Mouse (Mus musculus) forelimb bud, embryonic 11.5 days (tissue): ENCODE results near the gene Gabbr2.

Experiments used
- DNase-seq: peaks from one replicate; pipeline ENCODE4 v3.0.0-alpha.2; 2012; ENCODE audit warnings: low read depth, low spot score

The Gabbr2 gene

DNA sequence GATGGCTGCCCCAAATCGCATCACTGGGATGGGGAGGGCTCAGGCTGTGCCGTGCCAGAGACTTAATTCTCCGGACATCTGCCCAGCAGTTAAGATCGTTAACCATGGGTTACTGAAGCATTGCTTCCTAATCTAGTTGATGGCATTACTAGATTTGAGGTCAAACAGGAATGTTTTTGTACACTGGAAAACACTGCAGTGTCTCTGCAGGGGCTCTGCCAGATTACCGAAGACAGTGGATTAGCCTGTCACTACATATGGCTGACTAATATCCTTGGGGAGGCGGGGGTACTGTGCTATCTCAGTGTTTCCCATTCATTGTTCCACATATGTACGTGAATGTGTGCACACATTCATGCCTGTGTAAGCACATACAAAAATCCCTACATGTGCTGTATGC, 225.3 kb downstream of the Gabbr2 start:
- no peak for DNase-seq

DNA sequence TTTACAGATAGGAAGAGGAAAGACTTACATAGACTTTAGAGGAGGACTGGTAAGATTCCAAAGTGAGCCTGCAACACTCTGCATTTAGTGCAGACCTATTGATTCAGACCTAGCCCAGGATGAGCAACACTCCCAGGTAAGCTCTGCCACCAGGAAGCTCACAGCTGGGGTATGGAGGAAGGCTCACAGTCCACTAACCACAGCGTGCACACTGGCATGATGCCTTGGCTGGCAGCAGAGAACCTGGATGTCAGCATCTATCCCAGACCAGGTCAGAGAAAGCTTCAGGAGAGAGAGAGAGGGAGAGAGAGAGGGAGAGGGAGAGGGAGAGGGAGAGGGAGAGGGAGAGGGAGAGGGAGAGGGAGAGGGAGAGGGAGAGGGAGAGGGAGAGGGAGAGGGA, 231.8 kb downstream of the Gabbr2 start:
- DNase-seq: no peak

DNA sequence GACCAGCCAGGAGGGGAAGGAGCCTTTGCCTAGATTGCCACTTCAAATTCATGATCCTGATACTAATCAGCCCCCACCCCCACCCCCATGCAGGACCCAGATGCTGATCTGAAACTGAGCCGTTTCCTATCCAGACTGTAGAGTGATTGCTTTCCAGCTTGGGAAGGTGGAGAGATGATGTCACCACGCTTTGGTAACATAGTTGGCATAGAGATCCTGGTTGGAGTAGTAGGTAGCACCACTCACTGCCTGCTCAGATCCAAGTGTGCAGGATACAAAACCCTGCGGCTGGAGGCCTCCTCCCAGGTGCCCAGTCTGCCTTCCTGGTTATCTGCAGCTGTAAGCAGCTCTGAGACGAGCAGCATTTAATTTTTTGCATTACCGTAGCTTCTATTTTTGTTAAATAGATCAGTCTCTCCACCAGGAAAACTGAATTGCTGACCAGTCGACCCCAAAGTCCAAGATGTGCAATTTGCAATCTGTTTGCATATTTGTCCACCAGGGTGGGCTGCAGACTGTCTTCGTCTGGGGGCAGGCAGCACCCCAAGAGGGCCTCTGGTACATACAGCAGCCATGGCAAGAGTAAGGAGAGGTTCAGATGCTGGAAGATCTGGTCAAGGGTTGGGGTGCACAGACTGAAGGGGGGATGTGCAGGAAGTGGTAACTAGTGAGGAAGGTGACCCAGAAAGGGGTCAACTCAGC, 233.2 kb downstream of the Gabbr2 start:
- no peak for DNase-seq

DNA sequence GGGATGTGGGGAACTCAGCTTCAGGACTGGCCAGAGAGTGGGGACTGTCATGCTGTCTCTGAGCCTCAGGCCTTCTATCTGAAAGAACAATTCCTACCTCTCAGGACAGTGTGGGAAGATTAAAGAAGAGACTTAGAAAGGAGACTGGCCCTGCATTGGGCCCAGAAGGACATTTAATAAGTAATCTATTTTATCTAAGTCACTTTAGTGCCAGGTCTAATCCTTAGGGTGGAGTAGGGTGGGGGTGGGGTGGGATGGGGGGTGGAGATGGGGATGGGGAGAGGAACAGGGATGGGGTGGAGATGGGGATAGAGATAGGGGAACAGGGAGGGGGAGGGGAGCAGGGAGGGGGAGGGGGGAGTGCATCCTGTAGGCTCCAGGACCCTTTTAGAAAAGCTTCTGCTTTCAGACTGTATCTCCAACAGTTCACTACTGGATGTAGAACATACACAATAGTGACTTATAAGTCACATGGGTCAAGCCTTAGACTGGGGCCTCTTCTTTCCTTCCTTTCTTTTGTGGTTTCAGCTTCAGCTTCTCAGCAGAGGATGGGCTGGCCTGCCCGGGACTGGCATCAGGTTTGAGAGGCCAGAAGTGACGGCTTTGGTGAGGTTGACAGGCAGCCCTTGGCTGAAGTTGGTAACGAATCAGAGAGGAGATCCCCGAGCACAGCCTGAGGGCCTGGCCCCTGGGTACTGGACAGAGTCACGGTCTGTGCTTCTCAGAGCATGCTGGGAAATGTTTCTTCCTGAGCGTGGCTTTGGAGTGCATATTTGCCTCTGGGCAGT, 237.1 kb downstream of the Gabbr2 start:
- DNase-seq: no peak

DNA sequence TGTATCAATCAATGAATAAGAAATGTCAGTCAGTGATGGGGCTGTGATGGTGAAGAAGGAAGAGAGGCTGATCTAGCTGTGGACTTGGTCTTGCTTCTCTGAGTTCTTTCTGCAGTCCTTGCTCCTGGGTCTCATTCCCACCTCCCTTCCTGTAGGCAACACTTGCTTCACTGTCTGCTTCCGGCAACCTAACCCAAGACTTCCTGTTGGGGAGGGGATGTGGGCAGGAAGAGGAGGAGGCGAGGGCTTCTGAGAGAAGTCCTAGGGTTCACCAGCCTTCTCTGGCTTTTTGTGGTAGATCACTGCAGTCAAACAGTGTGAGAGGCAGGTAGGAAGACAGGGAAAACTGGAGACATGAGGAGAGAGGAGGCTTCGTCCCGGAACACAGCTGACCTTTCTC, 239.4 kb downstream of the Gabbr2 start:
- DNase-seq: no peak

DNA sequence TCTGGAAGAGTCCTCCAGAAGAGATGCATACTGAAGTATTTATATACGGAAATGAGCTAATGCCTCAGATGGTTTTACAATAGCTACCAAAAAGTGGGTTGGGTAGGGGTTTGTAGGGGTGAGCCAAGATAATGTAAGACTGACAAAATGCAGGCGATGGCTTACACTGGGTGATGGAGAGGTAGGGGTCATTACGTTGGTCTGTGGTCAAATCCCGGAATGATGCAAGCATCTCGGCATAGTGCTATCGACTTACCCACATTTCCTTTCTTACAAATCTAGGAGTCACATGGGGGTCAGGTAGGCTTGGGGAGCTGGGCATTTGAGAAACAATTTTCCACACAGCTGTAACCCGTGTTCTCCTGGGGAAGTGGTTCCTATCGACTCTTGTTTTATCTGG, 242.7 kb downstream of the Gabbr2 start:
- DNase-seq: no peak

DNA sequence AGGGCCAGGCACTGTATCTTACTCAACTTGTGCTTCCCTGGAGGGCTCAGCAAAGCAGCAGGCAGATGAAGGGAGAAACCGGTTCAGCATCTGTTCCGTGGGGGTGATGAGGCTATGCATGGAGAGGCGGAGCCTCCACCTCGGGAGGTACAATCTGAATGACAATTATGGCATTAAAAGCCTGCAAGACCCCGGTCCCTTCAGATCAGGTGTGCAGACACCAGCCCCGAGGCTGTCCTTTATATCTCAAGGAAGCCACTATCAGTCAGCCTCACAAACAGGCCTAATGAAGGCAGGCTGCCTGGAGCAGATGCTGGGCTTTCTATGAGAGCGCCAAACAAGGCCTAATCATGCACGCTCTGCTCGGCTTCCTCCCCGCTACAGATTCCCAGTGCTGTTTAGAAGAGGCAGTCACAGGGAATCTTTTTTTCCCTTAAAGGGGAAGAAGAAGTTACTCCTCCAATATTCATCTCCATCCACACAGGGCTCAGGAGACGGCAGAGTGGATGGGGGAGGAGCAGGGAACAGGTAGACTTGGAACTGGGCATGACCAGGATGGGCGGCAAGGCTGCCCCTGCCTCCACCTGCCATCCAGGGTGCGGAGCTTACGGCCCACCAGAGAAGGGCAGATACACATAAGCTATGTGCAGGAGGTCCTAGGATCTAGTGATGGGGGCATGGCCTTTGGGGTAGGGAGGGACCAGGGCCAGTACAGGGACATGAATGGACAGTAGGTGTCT, 244.5 kb downstream of the Gabbr2 start:
- no peak for DNase-seq

DNA sequence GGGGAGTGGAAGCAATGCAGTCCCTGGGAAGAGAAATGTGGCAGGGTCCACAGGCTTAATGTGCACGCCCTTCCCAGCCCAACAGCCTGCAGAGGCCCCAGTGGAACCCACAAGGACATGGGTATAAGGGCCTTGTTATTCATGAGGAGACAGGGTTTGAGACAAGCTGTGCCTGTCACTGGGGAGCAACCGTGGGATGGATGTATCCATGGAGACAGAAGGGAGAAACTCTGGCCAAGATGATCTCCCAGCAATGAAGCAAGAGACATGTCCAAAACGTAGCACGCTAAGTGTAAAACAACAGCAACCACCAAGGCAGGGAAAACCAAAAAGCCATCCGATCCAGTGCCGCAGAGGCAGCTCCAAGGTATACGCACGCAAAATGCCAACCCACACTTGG, 246.1 kb downstream of the Gabbr2 start:
- DNase-seq: no peak

DNA sequence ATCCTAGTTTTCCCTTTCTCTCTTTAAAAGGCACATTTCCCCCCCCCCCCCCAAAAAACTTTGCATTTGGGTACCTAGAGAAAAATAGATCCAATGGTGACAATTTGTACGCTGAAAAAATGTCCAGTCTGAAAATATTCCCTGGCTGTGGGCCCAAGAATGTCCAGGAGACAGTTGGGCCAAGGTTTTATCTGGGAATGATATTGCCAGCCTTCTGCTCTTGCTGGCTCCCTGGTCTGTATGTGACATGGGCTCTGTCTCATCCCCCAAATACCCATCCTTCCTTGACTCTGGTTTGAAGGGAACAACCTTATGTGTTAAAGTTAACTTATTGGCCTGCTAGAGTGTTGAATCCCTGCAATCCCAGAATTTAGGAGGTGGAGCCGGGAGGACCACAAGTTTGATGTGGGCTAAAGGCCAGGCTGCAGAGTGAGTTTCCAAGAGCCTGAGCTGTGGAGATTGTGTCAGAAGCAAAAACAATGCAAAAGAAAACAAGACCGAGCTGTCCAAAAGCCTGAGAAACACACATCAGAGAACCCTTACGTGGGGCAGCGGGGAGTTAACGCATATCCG, 247.0 kb downstream of the Gabbr2 start:
- DNase-seq: no peak

DNA sequence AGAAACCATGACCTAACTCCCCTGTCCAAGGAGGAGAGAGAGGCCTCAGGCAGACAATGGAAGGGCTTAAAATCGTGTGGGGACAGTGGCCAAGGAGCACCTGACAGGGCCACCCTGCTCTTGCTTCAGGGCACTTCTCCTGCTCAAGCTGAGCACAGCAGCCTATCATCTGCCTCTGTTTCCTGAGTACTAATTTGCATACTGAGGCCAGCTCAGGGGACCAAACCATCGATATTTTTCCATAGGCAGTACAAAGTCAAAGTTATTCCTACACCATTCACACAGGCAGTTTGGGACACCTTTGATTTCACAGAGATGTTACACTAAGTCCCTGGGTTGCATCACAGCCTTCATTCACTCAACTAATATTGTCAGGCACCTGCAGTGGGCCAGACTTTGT, 249.1 kb downstream of the Gabbr2 start:
- no peak for DNase-seq

DNA sequence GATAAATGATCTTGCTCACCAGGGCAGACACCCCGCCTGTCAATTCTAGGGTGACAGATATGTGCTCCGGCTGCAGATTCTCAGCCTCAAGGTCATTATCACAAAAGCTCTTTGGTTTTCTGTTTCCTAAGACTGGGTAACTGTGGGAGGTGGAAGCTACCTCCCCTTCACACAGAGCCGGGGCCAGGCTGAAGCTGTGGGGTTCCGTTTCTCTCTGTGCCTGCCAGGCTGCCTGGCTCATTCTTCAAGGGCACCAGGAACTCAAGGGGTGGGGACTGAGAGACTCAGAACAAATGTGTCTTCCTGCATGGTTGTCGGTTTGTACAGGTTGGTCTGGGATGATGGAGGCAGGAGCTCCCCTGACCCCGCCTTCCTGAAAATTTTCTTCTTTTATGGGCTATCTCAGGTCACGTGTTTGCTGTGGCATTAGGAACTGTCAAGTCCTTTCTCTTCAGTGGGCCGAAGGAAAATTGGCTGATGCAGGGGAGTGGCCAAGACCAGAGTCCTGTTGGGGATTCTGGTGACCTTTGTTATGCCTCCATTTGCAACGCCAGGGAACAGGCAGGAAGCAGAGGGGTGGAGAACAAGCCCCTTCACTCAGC, 254.7 kb downstream of the Gabbr2 start:
- no peak for DNase-seq

DNA sequence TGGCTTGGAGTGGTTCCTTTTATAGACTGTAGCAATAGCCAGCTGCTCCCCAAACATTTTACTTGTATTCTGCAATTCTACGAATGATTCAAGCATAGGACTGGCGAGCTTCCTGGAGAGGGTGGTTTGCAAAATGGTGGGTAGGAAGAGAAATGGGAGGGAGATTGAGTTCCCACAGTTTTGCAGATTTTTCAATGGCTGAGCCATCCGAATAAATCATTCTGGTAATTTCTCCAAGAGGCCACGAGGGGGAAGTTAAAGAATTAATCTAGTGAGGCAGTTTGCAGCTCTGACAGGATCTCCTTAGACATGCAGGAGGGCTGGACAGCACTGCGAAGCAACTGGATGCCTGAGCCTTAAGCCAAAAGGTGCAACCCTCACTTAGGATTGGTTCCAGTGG, 256.8 kb downstream of the Gabbr2 start:
- DNase-seq: no peak

DNA sequence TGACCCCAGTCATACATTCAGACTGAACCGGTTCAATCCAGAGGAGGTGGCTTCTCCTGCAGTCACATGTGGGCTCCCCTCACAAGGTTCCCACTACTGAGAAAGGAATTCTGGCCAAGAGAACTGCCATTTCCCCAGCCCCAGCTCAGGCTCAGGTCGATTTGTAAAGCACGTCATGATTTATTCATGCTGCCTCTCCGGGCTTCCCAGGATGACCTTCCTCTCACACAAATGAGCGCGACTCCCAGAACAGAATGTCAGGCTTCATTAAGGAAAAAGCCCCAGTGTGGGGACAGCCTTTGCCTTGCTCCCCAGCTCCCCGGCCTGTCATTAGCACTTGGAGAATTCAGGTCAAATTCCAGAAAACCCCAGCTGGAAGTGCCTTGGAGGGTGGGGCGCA, 260.1 kb downstream of the Gabbr2 start:
- no peak for DNase-seq

DNA sequence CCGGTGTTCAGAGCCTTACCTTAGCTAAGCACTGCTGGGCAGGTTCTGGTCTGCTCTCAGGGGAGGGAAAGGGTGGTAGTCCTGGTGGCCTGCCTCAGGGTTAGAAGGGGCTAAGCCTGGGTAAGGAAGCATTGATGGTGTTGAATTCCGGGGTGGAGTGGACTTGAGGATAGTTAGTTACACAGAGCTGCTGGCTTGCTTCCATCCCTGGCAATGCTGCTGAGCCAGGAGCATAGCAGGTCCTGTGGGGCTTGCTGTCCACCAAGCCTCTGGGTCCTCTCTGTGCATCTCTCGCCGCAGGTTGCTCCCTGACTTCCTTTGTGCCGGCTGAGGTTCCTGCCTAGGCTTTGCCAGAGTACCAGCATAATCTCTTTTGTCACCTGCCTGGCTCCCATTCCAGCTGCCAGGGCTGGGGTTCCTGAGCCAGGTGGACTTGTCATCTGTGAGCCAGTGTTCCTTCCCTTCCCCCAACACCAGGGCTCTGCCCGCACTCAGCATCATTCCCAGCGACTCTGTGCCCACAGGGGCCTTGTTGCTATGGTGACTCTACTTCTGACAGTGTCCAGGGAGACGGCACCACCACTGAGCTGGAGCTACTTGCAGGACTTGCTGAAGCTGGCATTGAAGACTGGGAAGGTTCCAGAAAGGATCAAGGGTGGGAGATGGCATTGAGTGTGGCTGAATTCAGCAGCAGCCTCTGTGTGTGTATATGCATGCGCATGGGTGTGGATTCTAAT, 262.2 kb downstream of the Gabbr2 start:
- no peak for DNase-seq

DNA sequence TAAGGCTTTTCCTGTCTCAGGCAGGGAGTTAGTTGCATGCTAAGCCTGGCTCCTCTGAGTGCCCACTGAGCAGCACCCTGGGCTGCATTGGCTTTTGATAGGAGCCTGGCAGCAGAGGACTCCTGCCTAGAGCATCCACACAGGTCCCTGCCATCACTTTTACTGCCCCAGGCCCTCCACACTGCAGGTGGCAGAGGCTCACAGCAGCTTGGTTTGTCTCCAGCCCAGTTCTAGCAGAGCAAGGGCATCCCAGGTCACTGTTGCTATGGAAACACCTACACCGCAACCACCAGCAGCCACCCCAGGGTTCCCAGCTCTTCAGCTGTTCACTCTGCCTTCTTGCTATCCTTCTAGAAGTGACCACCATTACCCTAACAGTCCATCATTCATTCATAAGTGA, 263.4 kb downstream of the Gabbr2 start:
- no peak for DNase-seq

DNA sequence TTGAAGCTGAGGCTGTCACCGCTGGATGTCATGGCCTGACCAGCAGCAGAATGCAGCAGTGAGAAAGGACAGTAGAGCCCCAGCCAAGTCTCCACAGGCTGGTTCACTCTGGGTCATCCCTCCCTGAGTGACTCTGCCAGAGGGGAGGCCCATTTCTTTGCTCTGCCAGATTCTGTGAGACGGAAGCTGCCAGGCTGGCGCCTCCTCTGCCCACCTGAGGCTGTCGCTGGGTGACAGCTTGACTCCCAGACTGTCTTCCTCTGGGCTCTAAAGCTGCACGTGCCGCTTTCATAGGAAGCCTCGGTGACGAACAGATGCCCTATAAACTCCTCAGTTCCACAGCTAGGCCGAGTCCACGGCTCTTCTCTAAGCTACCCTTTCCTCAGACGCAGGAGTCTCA, 264.5 kb downstream of the Gabbr2 start:
- DNase-seq: no peak

DNA sequence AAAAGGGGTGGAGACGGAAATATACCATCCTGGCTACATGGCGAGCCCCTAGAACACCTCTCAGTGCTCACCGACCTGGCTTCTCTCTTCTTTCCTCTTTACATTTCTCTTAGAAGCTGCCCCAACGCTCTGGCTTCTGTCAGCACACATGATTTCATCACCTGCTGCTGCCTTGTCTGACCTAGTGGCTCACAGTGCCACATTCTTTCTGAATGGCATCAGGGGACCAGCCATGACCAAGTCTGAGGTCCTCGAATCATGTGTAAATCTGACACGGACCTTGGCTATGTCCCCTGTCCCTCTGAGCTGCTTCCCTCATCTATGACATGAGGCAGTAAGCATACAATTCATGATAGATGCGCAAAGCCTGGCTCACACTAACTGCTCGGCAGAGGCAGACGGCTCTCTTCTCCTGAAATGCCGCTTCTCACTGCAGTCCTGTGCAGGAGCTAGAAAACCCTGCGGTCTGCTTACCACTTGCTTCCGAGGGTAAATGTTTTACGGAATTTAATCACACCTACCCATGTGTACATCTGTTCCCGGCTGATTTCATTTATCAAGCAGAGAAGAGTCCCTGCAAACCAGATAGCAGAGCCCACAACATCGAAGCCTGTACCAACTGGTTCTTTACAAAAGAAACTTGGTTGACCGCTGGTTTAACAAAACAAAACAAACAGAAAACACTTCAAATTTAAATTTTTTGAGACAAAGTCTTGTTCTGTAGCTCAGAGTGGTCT, 270.7 kb downstream of the Gabbr2 start:
- no peak for DNase-seq

DNA sequence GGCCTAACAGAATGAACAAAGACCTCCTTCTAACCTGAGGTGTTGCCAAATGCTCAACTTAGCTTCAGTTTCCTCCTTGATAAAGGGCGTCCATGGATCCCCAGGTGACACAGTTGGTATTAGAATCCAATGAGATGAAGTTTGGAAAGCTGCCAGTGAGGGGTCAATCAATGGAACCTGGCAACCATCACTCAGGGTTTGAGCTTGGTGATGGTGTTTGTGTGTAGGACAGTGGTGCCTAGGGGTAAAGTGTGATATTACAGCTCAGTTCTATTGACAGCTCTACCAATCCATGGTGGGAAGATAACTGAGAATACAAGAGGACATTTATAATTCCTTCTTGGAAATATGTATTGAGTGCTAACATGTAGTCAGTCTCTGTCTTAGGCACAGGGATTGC, 271.6 kb downstream of the Gabbr2 start:
- DNase-seq: no peak

DNA sequence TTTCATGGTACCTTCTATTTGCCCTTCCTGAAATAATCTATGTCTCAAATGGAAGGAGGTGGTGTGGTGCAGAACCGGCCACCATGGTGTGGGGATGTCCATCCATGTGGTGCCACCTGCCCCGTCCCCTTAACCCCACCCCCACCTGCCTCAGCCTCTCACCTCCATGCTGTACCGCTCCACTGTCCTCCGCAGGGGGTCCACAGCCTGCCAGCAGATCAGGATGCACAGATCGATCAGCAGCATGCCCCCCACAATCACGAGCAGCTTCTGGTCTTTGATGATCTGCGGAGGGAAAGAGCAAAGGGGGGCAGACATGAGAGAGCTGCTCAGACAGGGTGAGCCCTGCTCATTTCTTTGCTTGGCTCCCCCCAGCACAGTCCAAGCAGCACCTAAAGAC, 273.0 kb downstream of the Gabbr2 start:
- no peak for DNase-seq

DNA sequence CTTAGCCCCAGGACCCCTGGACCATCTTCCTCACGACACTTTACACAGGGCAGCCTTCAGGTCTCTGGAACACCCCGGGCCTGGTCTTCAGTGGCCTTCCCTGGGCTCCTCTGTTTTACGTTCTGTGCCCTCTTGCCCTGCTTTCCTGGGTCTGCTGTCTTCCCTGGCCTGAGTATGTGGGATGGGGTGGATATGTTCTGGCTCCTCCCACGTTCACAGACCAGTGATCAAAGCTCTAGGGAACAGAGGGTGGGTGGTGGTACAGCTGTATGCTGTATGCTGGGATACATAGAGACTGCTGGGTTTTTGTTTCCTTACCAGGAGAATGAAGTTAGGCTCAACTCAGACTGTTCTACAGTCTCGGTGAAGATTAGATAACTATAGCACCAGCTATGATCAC, 274.5 kb downstream of the Gabbr2 start:
- no peak for DNase-seq

DNA sequence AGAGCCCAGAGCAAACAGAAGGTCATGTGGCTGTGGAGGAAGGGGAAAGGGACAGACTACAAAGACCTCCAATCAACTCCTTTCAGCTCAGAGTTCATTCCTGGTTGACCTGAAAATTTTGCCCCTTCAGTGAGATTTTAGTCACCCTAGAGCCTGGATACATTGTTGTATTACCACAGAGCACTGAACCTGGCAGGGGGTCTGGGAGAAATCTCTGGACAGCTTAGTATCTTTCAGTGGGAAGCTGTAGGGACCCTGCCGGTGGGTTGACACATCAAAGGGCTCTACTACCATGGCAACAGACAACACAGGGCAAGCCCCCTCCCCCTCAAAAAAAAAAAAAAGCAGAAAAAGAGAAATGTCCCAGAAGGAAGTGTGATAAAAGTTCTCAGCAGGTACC, 275.3 kb downstream of the Gabbr2 start:
- no peak for DNase-seq
